Mouse (Mus musculus) limb, embryonic 13.5 days (tissue): ENCODE measurements at regions not wholly inside any gene's neighbourhood (a gene's known extent, or its start where the extent isn't known, plus 50 kb on each side); places are given as distances from the start of the nearest gene placed in this dataset.

Source experiments
- ATAC-seq: fragments of 200-750 bp; cut with Nextera tagmentation; 2 replicates; pipeline ENCODE4 v1.8.0; 2017; ENCODE audit warnings: low read depth, moderate number of reproducible peaks, moderate TSS enrichment; ENCODE audit not compliant: low FRiP score
- H3K27ac ChIP-seq: fragments of 300-500 bp; sonication (generic); 2 replicates; pipeline ENCODE4 v1.5.1; 2015; ENCODE audit warnings: inconsistent platforms, mild to moderate bottlenecking, moderate library complexity
- H3K27me3 ChIP-seq: fragments of 300-500 bp; sonication (generic); 2 replicates; pipeline ENCODE4 v1.6.1; 2015; ENCODE audit warnings: mild to moderate bottlenecking, inconsistent platforms
- H3K36me3 ChIP-seq: fragments of 300-500 bp; sonication (generic); 2 replicates; pipeline ENCODE4 v1.6.1; 2015; ENCODE audit warnings: inconsistent platforms, mild to moderate bottlenecking, moderate library complexity
- H3K4me1 ChIP-seq: fragments of 300-500 bp; sonication (generic); 2 replicates; pipeline ENCODE4 v1.6.1; 2015; ENCODE audit warnings: inconsistent platforms
- H3K4me2 ChIP-seq: fragments of 300-500 bp; sonication (generic); replicated peaks from 2 replicates; pipeline ENCODE4 v1.6.1; 2015; ENCODE audit warnings: inconsistent platforms, mild to moderate bottlenecking, moderate library complexity
- H3K4me3 ChIP-seq: fragments of 300-500 bp; sonication (generic); 2 replicates; pipeline ENCODE4 v1.5.1; 2015; ENCODE audit warnings: moderate library complexity, mild to moderate bottlenecking, inconsistent platforms
- H3K9ac ChIP-seq: fragments of 300-500 bp; sonication (generic); 2 replicates; pipeline ENCODE4 v1.6.1; 2015; ENCODE audit warnings: mild to moderate bottlenecking, inconsistent platforms
- H3K9me3 ChIP-seq: fragments of 300-500 bp; sonication (generic); 2 replicates; pipeline ENCODE4 v1.6.1; 2016; ENCODE audit warnings: inconsistent platforms
- WGBS: fragments of 180-500 bp; shearing (Covaris S2); methylation state at CpG from one replicate; pipeline ENCODE4 v1.1.7; 2015; 5-methylcytosine and 5-hydroxymethylcytosine counted together

DNA sequence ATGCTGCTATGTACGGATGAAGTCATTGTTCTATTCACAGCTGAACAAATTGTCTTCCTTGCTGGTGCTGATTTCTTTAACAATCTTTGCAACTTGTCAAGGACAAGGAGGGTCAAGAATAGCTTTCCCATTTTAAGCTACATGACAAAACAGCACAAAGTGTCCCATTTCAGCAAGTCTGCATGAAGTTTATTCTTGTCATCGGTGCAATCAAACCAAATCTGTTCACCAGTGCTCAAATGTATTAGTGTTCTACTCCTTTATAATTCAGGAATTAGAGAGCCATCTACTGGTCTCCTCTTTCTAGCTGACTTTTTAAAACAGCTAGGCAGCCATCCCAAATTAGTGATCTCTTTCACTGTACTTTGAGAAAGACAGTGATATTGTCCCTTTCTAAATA is 1040.8 kb downstream of the Galc start:
- no peaks in the 10 kb centered on the region for H3K4me1 ChIP-seq
- 72% methylated on average over 2 of the region's 2 CpGs for WGBS
- H3K27me3 ChIP-seq, result no peaks in the 10 kb centered on the region
- ATAC-seq, result no peak
- H3K9me3 ChIP-seq, result no peaks in the 10 kb centered on the region
- H3K4me3 ChIP-seq, result no peak overlapping the region
- no peaks in the 10 kb centered on the region for H3K36me3 ChIP-seq
- no peak overlapping the region for H3K9ac ChIP-seq
- H3K4me2 ChIP-seq, result no peak overlapping the region
- H3K27ac ChIP-seq, result no peak overlapping the region

DNA sequence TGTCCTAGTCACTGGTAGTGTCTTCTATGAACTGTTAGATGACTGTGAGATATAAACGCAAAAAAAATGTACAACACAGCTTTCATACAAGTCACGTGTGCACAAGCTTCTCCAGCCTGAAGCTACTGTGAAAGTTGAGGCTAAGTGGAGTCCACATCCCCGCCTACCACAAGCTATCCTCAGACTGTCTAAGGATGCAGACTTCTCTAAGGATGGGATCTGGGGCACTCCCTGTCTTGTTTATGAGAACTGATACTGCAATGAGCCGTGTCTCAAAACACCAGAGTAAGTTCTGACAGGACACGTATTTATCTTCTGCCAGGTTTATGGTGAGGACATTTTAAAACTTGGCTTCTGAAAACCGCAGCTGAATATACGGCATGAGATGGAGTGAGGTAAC is 1041.7 kb downstream of the Galc start:
- no peak overlapping the region for H3K27ac ChIP-seq
- no peaks in the 10 kb centered on the region for H3K4me1 ChIP-seq
- no peak overlapping the region for H3K9ac ChIP-seq
- no peaks in the 10 kb centered on the region for H3K36me3 ChIP-seq
- H3K9me3 ChIP-seq, result no peaks in the 10 kb centered on the region
- no peaks in the 10 kb centered on the region for H3K27me3 ChIP-seq
- 83% methylated on average over 7 of the region's 7 CpGs for WGBS
- no peak overlapping the region for H3K4me2 ChIP-seq
- no peak for ATAC-seq
- H3K4me3 ChIP-seq, result no peak overlapping the region

DNA sequence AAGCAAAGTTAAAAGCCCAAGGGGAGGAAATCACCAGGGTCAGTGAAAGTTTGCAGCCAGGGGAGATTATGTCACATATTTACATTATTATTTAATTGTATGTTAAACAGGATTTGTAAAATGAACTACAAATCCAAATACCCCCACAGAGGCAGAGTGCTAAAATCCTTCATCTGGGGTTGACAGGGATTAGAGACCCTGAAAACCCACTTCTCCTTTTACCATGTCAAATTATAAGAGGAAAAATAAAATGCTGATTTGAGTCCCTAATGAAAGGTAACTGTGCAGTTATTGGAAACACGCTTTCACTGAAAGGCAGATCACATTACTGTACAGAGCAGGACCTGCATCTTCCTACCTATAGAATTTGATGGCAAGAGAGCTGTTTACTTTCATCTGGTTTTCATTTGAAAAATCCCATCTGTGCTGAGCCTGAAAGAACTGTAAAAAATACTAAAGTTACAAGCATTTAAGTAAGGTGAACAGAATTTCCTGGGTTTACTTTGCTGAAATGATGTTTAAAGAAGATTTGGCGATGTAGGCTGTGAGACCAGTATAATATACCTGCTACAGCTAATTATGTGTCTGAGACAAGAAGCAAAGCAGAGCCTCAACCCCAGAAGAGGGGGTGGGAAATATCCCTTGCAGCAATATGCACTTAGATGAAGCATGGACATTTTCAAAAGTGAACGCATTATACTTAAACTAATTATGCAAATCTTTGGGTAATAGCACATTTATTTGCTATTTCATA is 1055.4 kb downstream of the Galc start:
- no peak overlapping the region for H3K27ac ChIP-seq
- no peak overlapping the region for H3K4me2 ChIP-seq
- peak; percentile 91 for ATAC-seq
- 19% methylated on average over 3 of the region's 3 CpGs for WGBS
- no peak overlapping the region for H3K9ac ChIP-seq
- H3K9me3 ChIP-seq, result no peaks in the 10 kb centered on the region
- no peaks in the 10 kb centered on the region for H3K27me3 ChIP-seq
- no peaks in the 10 kb centered on the region for H3K36me3 ChIP-seq
- no peak overlapping the region for H3K4me3 ChIP-seq
- H3K4me1 ChIP-seq, result peaks cover 10% of the 10 kb centered on the region

DNA sequence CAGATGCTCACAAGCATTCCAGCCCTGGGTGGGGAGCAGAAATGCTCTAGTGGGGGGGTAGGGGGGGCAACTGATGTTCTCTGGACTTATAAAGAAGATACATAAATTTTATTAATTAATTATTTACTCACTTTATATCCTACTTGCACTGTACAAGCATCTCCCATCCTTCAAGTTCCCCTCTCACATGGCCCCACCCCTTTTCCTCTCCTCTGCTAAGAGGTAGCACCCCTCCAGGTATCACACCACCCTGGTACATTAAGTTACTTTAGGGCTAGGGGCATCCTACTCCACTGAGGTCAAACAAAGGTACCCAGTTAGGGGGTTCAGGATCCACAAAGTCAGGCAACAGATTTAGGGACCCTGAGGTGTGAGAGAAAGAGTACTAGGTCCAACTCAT is 1097.4 kb downstream of the Galc start:
- Histone ChIP-seq H3K4me2 (no peak overlapping the region), H3K36me3 (no peaks in the 10 kb centered on the region), H3K9me3 (no peaks in the 10 kb centered on the region), H3K27me3 (no peaks in the 10 kb centered on the region), H3K4me3 (no peak overlapping the region), H3K4me1 (0 out of 2 replicates have a peak, but pooled peaks cover 7% of the 10 kb centered on the region), H3K27ac (no peak overlapping the region), H3K9ac (no peak overlapping the region)
- no peak; the same call in 1 of the 2 replicates for ATAC-seq

DNA sequence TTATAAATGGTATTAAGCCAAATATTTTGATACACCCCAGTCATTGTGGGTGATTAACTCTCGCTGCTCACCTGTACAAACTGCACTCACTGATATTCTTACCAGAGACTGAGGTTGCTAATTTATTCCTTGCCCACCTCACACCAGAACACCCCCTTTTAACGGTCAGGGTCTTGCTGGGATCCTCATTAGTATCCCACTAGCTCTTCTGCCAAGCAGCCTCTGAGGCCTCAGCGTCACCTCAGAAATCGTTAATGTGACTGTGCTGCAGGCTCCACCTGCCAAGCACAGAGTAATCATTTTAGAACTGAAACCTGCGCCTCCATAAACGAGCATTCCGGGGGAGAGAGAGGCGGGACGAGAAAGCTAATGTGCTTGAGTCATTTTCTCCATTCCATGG is 1097.8 kb downstream of the Galc start:
- H3K4me3 ChIP-seq, result no peak overlapping the region
- H3K4me2 ChIP-seq, result 0 out of 2 replicates have a peak overlapping the region, but pooled peaks have one; percentile 9
- WGBS, result 23% methylated on average over 9 of the region's 9 CpGs
- H3K4me1 ChIP-seq, result 0 out of 2 replicates have a peak, but pooled peaks cover 7% of the 10 kb centered on the region
- no peak overlapping the region for H3K27ac ChIP-seq
- H3K27me3 ChIP-seq, result no peaks in the 10 kb centered on the region
- H3K36me3 ChIP-seq, result no peaks in the 10 kb centered on the region
- ATAC-seq, result no peak; the same call in 1 of the 2 replicates
- H3K9ac ChIP-seq, result no peak overlapping the region
- no peaks in the 10 kb centered on the region for H3K9me3 ChIP-seq

DNA sequence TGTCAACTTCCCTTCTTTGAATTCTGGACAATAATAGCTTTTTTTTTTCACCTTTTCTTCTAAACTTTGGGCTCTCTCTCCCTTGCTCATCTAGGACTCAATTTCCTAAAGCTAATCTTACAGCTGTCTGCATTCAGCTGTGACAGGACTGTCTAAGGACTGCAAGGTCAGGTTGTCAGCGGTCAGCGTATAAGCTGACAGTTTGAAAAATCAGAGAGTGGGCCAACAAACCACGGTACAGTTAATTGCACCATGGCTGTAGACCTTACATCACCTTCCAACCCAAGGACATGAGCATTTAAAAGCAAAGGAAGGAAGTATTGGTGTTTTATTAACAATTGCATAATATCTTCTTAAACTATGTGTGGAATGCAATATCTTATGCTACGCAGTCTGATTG is 1100.9 kb downstream of the Galc start:
- H3K4me2 ChIP-seq, result no peak overlapping the region
- no peak overlapping the region for H3K4me3 ChIP-seq
- no peak for ATAC-seq
- no peak overlapping the region for H3K27ac ChIP-seq
- H3K36me3 ChIP-seq, result no peaks in the 10 kb centered on the region
- H3K27me3 ChIP-seq, result no peaks in the 10 kb centered on the region
- WGBS, result 67% methylated on average over 4 of the region's 4 CpGs
- H3K9me3 ChIP-seq, result no peaks in the 10 kb centered on the region
- H3K4me1 ChIP-seq, result 0 out of 2 replicates have a peak, but pooled peaks cover 7% of the 10 kb centered on the region
- no peak overlapping the region for H3K9ac ChIP-seq

DNA sequence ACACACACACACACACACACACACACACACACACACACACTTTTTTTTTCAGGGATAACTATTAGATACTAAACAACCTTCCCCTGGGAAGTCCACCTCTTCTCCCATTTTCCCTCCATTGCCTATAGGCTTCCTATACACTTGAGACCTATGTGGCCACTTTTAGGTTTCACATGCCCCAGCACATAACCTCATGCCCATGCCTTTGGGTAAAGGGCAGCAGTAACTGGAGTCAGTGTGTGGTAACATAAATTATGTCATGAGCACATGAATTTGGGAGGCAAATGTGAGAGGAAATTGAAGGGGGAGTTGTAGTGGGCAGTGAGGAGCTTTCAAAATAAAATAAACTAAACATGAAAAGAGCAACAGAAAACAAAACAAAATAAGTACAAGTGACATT is 1101.5 kb downstream of the Galc start:
- Histone ChIP-seq H3K9ac (no peak overlapping the region), H3K27me3 (no peaks in the 10 kb centered on the region), H3K4me2 (no peak overlapping the region), H3K9me3 (no peaks in the 10 kb centered on the region), H3K27ac (no peak overlapping the region), H3K4me1 (0 out of 2 replicates have a peak, but pooled peaks cover 7% of the 10 kb centered on the region), H3K4me3 (no peak overlapping the region), H3K36me3 (no peaks in the 10 kb centered on the region)
- no peak for ATAC-seq

DNA sequence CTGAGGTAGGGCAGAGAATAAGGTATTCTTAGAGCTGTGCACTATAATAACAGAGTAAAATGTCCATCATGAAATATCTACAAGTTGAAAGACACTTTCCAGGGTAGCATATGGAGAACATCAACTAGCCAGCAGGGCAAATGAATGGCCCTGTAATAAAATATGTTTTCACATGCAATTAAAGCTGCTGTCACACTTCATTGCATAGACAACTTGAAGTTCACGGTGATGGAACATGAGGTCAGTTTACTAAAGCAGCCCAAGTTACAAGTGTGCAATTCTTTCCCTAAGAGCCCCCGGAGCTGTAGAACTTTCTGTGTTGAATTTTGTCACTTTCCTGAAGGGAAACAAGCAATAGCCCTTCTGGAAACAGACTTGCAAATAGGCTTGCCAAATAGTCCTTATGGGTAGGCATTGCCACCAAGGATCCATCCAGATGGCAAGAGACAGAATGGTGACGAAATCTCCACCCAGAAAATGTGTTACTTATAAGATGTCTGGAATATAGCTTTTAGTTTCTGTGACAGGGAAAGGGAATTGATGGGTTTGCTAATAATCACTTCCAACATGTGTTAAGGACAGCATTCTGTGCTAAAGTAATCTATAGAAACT is 1102.7 kb downstream of the Galc start:
- ATAC-seq, result no peak
- H3K27me3 ChIP-seq, result no peaks in the 10 kb centered on the region
- H3K4me3 ChIP-seq, result no peak overlapping the region
- H3K36me3 ChIP-seq, result no peaks in the 10 kb centered on the region
- WGBS, result 43% methylated on average over 3 of the region's 3 CpGs
- no peak overlapping the region for H3K27ac ChIP-seq
- H3K4me1 ChIP-seq, result 0 out of 2 replicates have a peak, but pooled peaks cover 3% of the 10 kb centered on the region
- no peak overlapping the region for H3K9ac ChIP-seq
- no peaks in the 10 kb centered on the region for H3K9me3 ChIP-seq
- H3K4me2 ChIP-seq, result no peak overlapping the region

DNA sequence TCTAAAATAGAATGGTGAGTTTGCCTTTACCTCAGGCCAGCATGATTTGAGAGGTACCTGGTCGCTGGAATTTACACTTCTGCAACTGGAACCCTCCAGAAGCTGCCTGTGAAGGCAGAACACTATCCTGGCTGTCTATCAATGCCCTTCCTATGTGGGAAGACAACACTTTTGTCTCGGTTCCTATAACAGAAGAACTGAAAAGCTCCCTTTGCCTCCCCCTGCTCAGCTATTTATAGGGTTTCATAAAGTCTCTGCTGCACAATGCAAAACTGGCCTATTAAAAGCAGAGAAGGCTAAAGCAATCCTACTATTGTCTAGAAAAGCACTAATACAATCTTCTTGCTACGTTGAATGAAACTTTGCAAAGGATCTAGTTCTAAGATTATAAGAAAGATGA is 1116.5 kb downstream of the Galc start:
- Histone ChIP-seq H3K4me3 (no peak overlapping the region), H3K27ac (no peak overlapping the region), H3K9ac (no peak overlapping the region), H3K4me2 (no peak overlapping the region), H3K27me3 (no peaks in the 10 kb centered on the region), H3K9me3 (no peaks in the 10 kb centered on the region), H3K4me1 (no peaks in the 10 kb centered on the region), H3K36me3 (no peaks in the 10 kb centered on the region)
- 55% methylated on average over 3 of the region's 3 CpGs for WGBS
- ATAC-seq, result no peak

DNA sequence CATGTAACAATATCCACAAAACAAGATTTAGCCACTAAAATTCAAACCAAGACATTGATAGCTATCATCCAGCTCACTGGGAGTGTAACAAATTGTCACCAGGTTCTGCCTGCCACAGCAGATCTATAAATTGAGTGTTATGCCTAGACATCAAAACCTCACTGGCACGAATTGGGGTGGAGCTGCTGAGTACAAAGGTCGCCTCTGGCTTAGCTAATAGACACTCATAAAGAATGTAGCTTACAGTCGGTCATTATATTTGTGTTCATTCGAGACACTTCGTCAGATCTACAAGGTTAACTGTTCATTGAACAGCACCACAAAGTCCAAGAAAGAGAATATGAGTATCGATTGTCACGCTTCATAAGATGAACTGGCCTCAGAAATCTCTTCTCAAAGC is 1121.3 kb downstream of the Galc start:
- Histone ChIP-seq H3K4me3 (no peak overlapping the region), H3K9me3 (no peaks in the 10 kb centered on the region), H3K36me3 (no peaks in the 10 kb centered on the region), H3K4me1 (no peaks in the 10 kb centered on the region), H3K27me3 (no peaks in the 10 kb centered on the region), H3K27ac (no peak overlapping the region), H3K9ac (no peak overlapping the region), H3K4me2 (no peak overlapping the region)
- no peak for ATAC-seq
- 55% methylated on average over 7 of the region's 7 CpGs for WGBS

DNA sequence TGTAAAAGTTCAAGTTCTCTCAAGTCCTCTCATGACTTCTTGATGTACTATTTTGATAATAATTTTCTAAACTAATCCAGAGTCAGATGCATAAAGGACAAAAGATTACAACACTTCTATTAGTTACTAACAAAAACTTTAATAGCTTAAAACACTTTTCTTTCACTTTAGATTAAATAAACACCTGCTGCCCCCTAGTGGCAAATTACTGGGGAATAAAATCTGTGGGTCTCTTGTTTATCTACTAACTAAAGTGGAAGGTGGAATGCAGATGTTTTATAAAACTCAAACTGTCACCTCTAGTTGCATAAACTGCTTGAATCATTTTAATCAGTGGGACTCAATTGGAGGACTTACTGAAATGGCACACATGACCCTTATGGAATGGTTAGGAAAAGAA is 1129.0 kb downstream of the Galc start:
- H3K36me3 ChIP-seq, result no peaks in the 10 kb centered on the region
- no peak overlapping the region for H3K4me3 ChIP-seq
- H3K4me2 ChIP-seq, result no peak overlapping the region
- no peaks in the 10 kb centered on the region for H3K4me1 ChIP-seq
- no peak for ATAC-seq
- H3K9me3 ChIP-seq, result no peaks in the 10 kb centered on the region
- H3K27me3 ChIP-seq, result no peaks in the 10 kb centered on the region
- H3K9ac ChIP-seq, result no peak overlapping the region
- no peak overlapping the region for H3K27ac ChIP-seq

DNA sequence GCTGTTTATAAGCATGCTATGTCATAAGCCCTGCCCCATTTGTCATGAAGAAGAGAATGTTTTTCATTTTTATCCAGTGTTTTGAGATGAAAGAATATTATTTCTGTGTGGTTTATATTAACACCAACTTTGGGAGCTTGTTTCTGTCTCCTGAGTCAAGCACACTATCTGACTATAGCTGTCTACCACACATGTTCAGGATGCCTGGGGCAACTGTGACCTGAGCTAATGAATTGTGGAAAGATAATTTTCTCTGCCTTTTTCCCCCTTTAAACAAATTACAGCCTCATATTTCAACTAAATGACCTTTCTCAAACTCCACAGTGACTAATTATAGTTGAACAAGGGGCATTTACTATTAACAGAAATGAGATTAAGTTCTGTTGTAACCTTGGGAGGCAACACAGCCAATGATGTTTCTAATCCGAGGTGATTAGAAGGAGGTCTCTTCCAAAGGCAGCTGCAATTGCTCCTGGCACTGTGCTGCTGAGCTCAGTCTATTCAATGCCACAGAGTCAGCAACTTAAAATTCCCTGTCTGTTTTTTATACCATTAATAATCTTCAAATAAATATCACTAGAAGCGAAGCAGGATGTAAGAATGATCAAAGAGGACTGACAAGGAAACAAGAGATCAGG is 1168.6 kb downstream of the Galc start:
- H3K4me3 ChIP-seq, result no peak overlapping the region
- H3K9ac ChIP-seq, result no peak overlapping the region
- no peaks in the 10 kb centered on the region for H3K36me3 ChIP-seq
- H3K9me3 ChIP-seq, result no peaks in the 10 kb centered on the region
- H3K4me2 ChIP-seq, result no peak overlapping the region
- WGBS, result 20% methylated on average over 2 of the region's 2 CpGs
- H3K27ac ChIP-seq, result no peak overlapping the region
- no peaks in the 10 kb centered on the region for H3K27me3 ChIP-seq
- ATAC-seq, result no peak
- no peaks in the 10 kb centered on the region for H3K4me1 ChIP-seq
